Mouse (Mus musculus) midbrain, embryonic 11.5 days (tissue): ENCODE measurements around the gene Scd1. TPM values are rescaled to one million over a fixed set of nuclear protein-coding genes. Genes with fewer than 3 reads are reported as not detected.

Experiments
- ATAC-seq: fragments of 200-750 bp; cut with Nextera tagmentation; 2 replicates; pipeline ENCODE4 v1.8.0; 2017; ENCODE audit warnings: moderate TSS enrichment, moderate library complexity; ENCODE audit not compliant: low FRiP score
- DNase-seq: peaks from one replicate; pipeline ENCODE4 v3.0.0; 2015; ENCODE audit warnings: low spot score; ENCODE audit errors: missing footprints
- H3K27ac ChIP-seq: fragments of 300-500 bp; sonication (generic); 2 replicates; pipeline ENCODE4 v1.5.1; 2014; ENCODE audit warnings: low read depth, low read length
- H3K27me3 ChIP-seq: fragments of 300-500 bp; sonication (generic); 2 replicates; pipeline ENCODE4 v1.6.1; 2014; ENCODE audit warnings: mild to moderate bottlenecking, low read length, moderate library complexity, mixed read lengths; ENCODE audit not compliant: control insufficient read depth, insufficient read depth
- H3K36me3 ChIP-seq: fragments of 300-500 bp; sonication (generic); 2 replicates; pipeline ENCODE4 v1.6.1; 2014; ENCODE audit warnings: mild to moderate bottlenecking, low read length, moderate library complexity, mixed read lengths; ENCODE audit not compliant: control insufficient read depth, insufficient read depth
- H3K4me1 ChIP-seq: fragments of 300-500 bp; sonication (generic); 2 replicates; pipeline ENCODE4 v1.6.1; 2014; ENCODE audit warnings: low read length; ENCODE audit not compliant: control insufficient read depth, insufficient read depth
- H3K4me2 ChIP-seq: fragments of 300-500 bp; sonication (generic); 2 replicates; pipeline ENCODE4 v1.6.1; 2014; ENCODE audit warnings: mild to moderate bottlenecking, moderate library complexity
- H3K4me3 ChIP-seq: fragments of 300-500 bp; sonication (generic); 2 replicates; pipeline ENCODE4 v1.5.1; 2014; ENCODE audit warnings: low read depth, low read length
- H3K9ac ChIP-seq: fragments of 300-500 bp; sonication (generic); 2 replicates; pipeline ENCODE4 v1.6.1; 2014; ENCODE audit warnings: low read length
- H3K9me3 ChIP-seq: fragments of 300-500 bp; sonication (generic); 2 replicates; pipeline ENCODE4 v1.6.1; 2016; ENCODE audit warnings: low read length; ENCODE audit not compliant: control insufficient read depth
- WGBS: fragments of 180-500 bp; shearing (Covaris S2); extraction: QIAGEN DNeasy Blood & Tissue Kit; methylation state at CpG from one replicate; pipeline ENCODE4 v1.1.7; 2014; 5-methylcytosine and 5-hydroxymethylcytosine counted together
- polyA plus RNA-seq: library from polyadenylated mRNA; unstranded; fragments of >200 nt; fragmentation: Nextera tagmentation; extraction: Ambion mirVana; gene quantifications from 2 replicates; pipeline ENCODE4 v1.2.1, GENCODE M21; 2014

Scd1 gene
- polyA plus RNA-seq, 1 experiment from 2014 or later, result 16.0 TPM

GRCm38 (mm10) chr19:44422051-44422631 lies 14.5 kb upstream of the Scd1 start:
- no peaks in the 10 kb centered on the region for H3K4me1 ChIP-seq
- no peaks in the 10 kb centered on the region for H3K36me3 ChIP-seq
- 90% methylated on average over 8 of the region's 8 CpGs for WGBS
- ATAC-seq (no peak), DNase-seq (no peak)
- no peak overlapping the region for H3K4me3 ChIP-seq
- H3K27ac ChIP-seq, result no peak overlapping the region
- no peaks in the 10 kb centered on the region for H3K27me3 ChIP-seq
- no peak overlapping the region for H3K9ac ChIP-seq
- H3K9me3 ChIP-seq, result no peaks in the 10 kb centered on the region
- no peak overlapping the region for H3K4me2 ChIP-seq

- Histone ChIP-seq H3K4me2 (no peak overlapping the region), H3K4me3 (no peak overlapping the region), H3K4me1 (no peaks in the 10 kb centered on the region), H3K9me3 (no peaks in the 10 kb centered on the region), H3K36me3 (no peaks in the 10 kb centered on the region), H3K27me3 (no peaks in the 10 kb centered on the region), H3K9ac (no peak overlapping the region), H3K27ac (no peak overlapping the region)
- ATAC-seq (no peak), DNase-seq (no peak)
- WGBS, result 58% methylated on average over 11 of the region's 11 CpGs
Measured at GRCm38 (mm10) chr19:44419530-44419929, 11.9 kb upstream of the Scd1 start.

GRCm38 (mm10) chr19:44418945-44419344 lies 11.3 kb upstream of the Scd1 start:
- ATAC-seq, result peak; percentile 62; the same call in 1 of the 2 replicates
- 17% methylated on average over 4 of the region's 4 CpGs for WGBS
- no peak overlapping the region for H3K9ac ChIP-seq

DNA sequence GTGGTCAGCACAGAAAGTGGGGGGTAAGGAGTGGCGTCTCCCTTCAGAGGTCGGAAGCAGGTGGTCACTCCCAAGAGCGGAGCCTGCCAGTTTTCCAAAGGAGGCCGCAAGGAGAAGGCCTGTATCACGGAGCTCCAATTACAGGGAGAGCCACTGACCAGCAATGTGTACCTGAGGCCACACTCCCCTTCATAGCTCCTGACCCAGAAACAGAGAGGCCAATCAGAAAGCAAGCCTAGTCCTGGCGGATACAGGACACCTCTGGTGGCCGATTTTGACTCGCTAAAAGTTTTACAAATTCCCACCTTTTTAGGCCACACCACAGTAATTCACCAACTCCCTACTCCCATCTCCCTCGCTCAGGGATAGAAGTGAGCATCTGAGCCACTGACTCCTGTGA lies 10.9 kb upstream of the Scd1 start:
- 67% methylated on average over 9 of the region's 9 CpGs for WGBS
- Histone ChIP-seq H3K4me3 (no peak overlapping the region), H3K36me3 (no peaks in the 10 kb centered on the region), H3K9me3 (no peaks in the 10 kb centered on the region), H3K27ac (no peak overlapping the region), H3K9ac (no peak overlapping the region), H3K4me1 (no peaks in the 10 kb centered on the region), H3K4me2 (no peak overlapping the region), H3K27me3 (no peaks in the 10 kb centered on the region)
- DNase-seq, result no peak
- ATAC-seq, result no peak

More at GRCm38 (mm10) chr19:44418945-44419344, 11.3 kb upstream of the Scd1 start:
- no peak overlapping the region for H3K27ac ChIP-seq
- H3K4me2 ChIP-seq, result no peak overlapping the region
- no peak overlapping the region for H3K4me3 ChIP-seq
- no peaks in the 10 kb centered on the region for H3K36me3 ChIP-seq
- H3K27me3 ChIP-seq, result no peaks in the 10 kb centered on the region
- no peaks in the 10 kb centered on the region for H3K4me1 ChIP-seq
- H3K9me3 ChIP-seq, result no peaks in the 10 kb centered on the region
- peak; percentile 99 for DNase-seq

- Histone ChIP-seq H3K4me3 (no peak overlapping the region), H3K9me3 (no peaks in the 10 kb centered on the region), H3K4me2 (no peak overlapping the region), H3K27ac (no peak overlapping the region), H3K9ac (no peak overlapping the region), H3K4me1 (no peaks in the 10 kb centered on the region), H3K27me3 (no peaks in the 10 kb centered on the region), H3K36me3 (no peaks in the 10 kb centered on the region)
- DNase-seq (no peak), ATAC-seq (no peak)
- WGBS, result 87% methylated on average over 5 of the region's 5 CpGs
Measured at GRCm38 (mm10) chr19:44418061-44418460, 10.4 kb upstream of the Scd1 start.

- H3K9me3 ChIP-seq, result no peaks in the 10 kb centered on the region
- H3K27me3 ChIP-seq, result no peaks in the 10 kb centered on the region
- no peak overlapping the region for H3K4me2 ChIP-seq
- H3K9ac ChIP-seq, result no peak overlapping the region
- no peaks in the 10 kb centered on the region for H3K36me3 ChIP-seq
- no peak for ATAC-seq
- H3K27ac ChIP-seq, result no peak overlapping the region
- 62% methylated on average over 4 of the region's 4 CpGs for WGBS
- no peaks in the 10 kb centered on the region for H3K4me1 ChIP-seq
- DNase-seq, result no peak
- H3K4me3 ChIP-seq, result no peak overlapping the region
Measured at GRCm38 (mm10) chr19:44417448-44417847, 9.8 kb upstream of the Scd1 start.

DNA sequence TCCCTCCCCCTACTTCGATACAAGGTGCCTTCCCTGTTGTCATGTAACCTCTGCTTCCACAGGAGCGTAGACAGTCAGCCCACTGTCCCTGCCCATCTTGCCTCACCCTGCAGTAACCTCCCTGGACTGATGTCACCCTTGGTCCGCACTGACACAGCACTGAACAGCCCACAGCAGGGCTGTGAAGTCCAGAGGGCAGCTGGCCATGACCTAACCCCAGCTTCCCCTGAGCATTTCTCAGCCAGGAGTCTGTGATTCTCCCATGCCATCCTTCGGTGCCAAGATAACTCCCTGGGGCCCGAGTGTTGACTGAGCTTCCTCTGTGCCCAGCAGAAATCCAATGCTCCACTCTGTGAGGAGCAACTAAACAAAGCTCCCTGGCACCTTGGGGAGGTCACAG lies 8.6 kb upstream of the Scd1 start:
- WGBS, result 83% methylated on average over 5 of the region's 5 CpGs
- no peak for ATAC-seq
- Histone ChIP-seq H3K4me1 (no peaks in the 10 kb centered on the region), H3K9ac (no peak overlapping the region), H3K4me3 (no peak overlapping the region), H3K27ac (no peak overlapping the region), H3K36me3 (no peaks in the 10 kb centered on the region), H3K9me3 (no peaks in the 10 kb centered on the region), H3K4me2 (no peak overlapping the region), H3K27me3 (no peaks in the 10 kb centered on the region)
- DNase-seq, result no peak

DNA sequence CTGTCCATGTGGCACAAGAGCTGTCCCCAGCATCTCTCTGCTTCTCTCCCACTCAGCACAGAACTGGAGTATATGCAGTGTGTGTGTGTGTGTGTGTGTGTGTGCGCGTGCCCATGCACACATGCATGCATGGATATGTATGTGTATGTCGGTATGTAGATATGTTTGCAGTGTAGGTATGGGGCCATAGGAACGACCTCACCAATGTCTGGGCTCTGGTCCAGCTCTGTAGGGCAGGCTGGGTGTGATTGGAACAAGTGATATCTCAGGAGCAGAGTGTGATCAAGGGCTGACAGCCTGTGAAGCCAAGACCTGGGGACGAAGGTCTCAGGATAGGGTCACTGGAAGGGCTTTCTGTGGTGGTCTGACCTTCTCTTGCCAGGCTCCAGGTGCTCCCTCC lies 7.8 kb upstream of the Scd1 start:
- Histone ChIP-seq H3K4me1 (no peaks in the 10 kb centered on the region), H3K9ac (no peak overlapping the region), H3K36me3 (no peaks in the 10 kb centered on the region), H3K4me3 (no peak overlapping the region), H3K27ac (no peak overlapping the region), H3K9me3 (no peaks in the 10 kb centered on the region), H3K4me2 (no peak overlapping the region), H3K27me3 (no peaks in the 10 kb centered on the region)
- ATAC-seq (no peak), DNase-seq (no peak)
- WGBS, result 90% methylated on average over 5 of the region's 5 CpGs

- no peaks in the 10 kb centered on the region for H3K27me3 ChIP-seq
Measured at GRCm38 (mm10) chr19:44410269-44410992, 2.8 kb upstream of the Scd1 start.

More at GRCm38 (mm10) chr19:44410269-44410992, 2.8 kb upstream of the Scd1 start:
- DNase-seq (no peak), ATAC-seq (no peak)
- no peak overlapping the region for H3K27ac ChIP-seq
- H3K4me2 ChIP-seq, result no peak overlapping the region
- no peaks in the 10 kb centered on the region for H3K36me3 ChIP-seq
- no peaks in the 10 kb centered on the region for H3K9me3 ChIP-seq
- H3K4me3 ChIP-seq, result no peak overlapping the region
- H3K4me1 ChIP-seq, result peaks cover 16% of the 10 kb centered on the region
- H3K9ac ChIP-seq, result no peak overlapping the region
- 92% methylated on average over 20 of the region's 20 CpGs for WGBS
